Mouse (Mus musculus) myocyte (in vitro differentiated cells): ENCODE results near the gene Clspn. TPM values are rescaled to one million over a fixed set of nuclear protein-coding genes. Genes with fewer than 3 reads are reported as not detected.

Experiments
- H3K27me3 ChIP-seq: one replicate; pipeline ENCODE4 v1.6.1; 2011; ENCODE audit not compliant: control insufficient read depth, insufficient read depth, insufficient read length
- H3K36me3 ChIP-seq: one replicate; pipeline ENCODE4 v1.6.1; 2011; ENCODE audit not compliant: control insufficient read depth, insufficient read depth
- H3K4me2 ChIP-seq: one replicate; pipeline ENCODE4 v1.6.1; 2011; ENCODE audit warnings: low read depth, control low read depth
- H3K4me3 ChIP-seq: one replicate; pipeline ENCODE4 v1.5.1; 2011; ENCODE audit warnings: mild to moderate bottlenecking, control low read depth, moderate library complexity
- H3K79me2 ChIP-seq: one replicate; pipeline ENCODE4 v1.6.1; 2011; ENCODE audit not compliant: control insufficient read depth, insufficient read depth
- H3ac ChIP-seq: one replicate; pipeline ENCODE4 v1.6.1; 2011; ENCODE audit not compliant: control insufficient read depth, insufficient read length
- CEBPB ChIP-seq: IDR thresholded peaks from 2 replicates; pipeline ENCODE4 v1.6.1; 2011; ENCODE audit warnings: mild to moderate bottlenecking, moderate library complexity; ENCODE audit not compliant: poor library complexity, insufficient read depth, severe bottlenecking
- E2F4 ChIP-seq: IDR thresholded peaks from one replicate; pipeline ENCODE4 v1.6.1; 2011; ENCODE audit warnings: mild to moderate bottlenecking, control low read depth, moderate library complexity; ENCODE audit not compliant: insufficient read depth
- MAX ChIP-seq: IDR thresholded peaks from one replicate; pipeline ENCODE4 v1.6.1; 2011; ENCODE audit warnings: low read depth, mild to moderate bottlenecking, control low read depth
- MYOD1 ChIP-seq, 3 experiments: IDR thresholded peaks; one replicate each; pipeline ENCODE4 v1.6.1; 2011; ENCODE audit warnings: control low read depth in 2 of 3, low read depth in 2 of 3, mild to moderate bottlenecking in 2 of 3, moderate library complexity in 1 of 3; ENCODE audit not compliant: insufficient read length in 2 of 3, control insufficient read depth in 1 of 3
- MYOG ChIP-seq, 3 experiments: IDR thresholded peaks; one replicate each; pipeline ENCODE4 v1.6.1; 2011; ENCODE audit warnings: control low read depth in 2 of 3, low read depth in 2 of 3, mild to moderate bottlenecking in 2 of 3; ENCODE audit not compliant: insufficient read length in 2 of 3, control insufficient read depth in 1 of 3, insufficient read depth in 1 of 3
- POLR2A ChIP-seq: IDR thresholded peaks from one replicate; pipeline ENCODE4 v1.6.1; 2011; ENCODE audit warnings: low read depth, mild to moderate bottlenecking, control low read depth, moderate library complexity; ENCODE audit not compliant: insufficient read length
- POLR2AphosphoS2 ChIP-seq: IDR thresholded peaks from one replicate; pipeline ENCODE4 v1.6.1; 2011; ENCODE audit warnings: low read depth, control low read depth; ENCODE audit not compliant: insufficient read length
- REST ChIP-seq: IDR thresholded peaks from one replicate; pipeline ENCODE4 v1.6.1; 2011; ENCODE audit warnings: mild to moderate bottlenecking, control low read depth, moderate library complexity; ENCODE audit not compliant: insufficient read depth, insufficient read length
- SRF ChIP-seq: IDR thresholded peaks from one replicate; pipeline ENCODE4 v1.6.1; 2011; ENCODE audit warnings: low read depth; ENCODE audit not compliant: control insufficient read depth, insufficient read length
- TCF12 ChIP-seq: IDR thresholded peaks from one replicate; pipeline ENCODE4 v1.6.1; 2011; ENCODE audit warnings: mild to moderate bottlenecking, control low read depth; ENCODE audit not compliant: poor library complexity, insufficient read depth, severe bottlenecking
- TCF3 ChIP-seq: IDR thresholded peaks from one replicate; pipeline ENCODE4 v1.6.1; 2011; ENCODE audit warnings: low read depth, control low read depth; ENCODE audit not compliant: insufficient read length
- USF1 ChIP-seq: IDR thresholded peaks from one replicate; pipeline ENCODE4 v1.6.1; 2011; ENCODE audit warnings: low read depth, mild to moderate bottlenecking, control low read depth, moderate library complexity
- polyA plus RNA-seq: library from polyadenylated mRNA; unstranded; fragments of >200 nt; fragmentation: generic; extraction: Trizol; gene quantifications from one replicate; pipeline ENCODE4 v1.2.1, GENCODE M21; 2012; ENCODE audit warnings: missing spikeins

Clspn gene
- polyA plus RNA-seq: 1.7 TPM

DNA sequence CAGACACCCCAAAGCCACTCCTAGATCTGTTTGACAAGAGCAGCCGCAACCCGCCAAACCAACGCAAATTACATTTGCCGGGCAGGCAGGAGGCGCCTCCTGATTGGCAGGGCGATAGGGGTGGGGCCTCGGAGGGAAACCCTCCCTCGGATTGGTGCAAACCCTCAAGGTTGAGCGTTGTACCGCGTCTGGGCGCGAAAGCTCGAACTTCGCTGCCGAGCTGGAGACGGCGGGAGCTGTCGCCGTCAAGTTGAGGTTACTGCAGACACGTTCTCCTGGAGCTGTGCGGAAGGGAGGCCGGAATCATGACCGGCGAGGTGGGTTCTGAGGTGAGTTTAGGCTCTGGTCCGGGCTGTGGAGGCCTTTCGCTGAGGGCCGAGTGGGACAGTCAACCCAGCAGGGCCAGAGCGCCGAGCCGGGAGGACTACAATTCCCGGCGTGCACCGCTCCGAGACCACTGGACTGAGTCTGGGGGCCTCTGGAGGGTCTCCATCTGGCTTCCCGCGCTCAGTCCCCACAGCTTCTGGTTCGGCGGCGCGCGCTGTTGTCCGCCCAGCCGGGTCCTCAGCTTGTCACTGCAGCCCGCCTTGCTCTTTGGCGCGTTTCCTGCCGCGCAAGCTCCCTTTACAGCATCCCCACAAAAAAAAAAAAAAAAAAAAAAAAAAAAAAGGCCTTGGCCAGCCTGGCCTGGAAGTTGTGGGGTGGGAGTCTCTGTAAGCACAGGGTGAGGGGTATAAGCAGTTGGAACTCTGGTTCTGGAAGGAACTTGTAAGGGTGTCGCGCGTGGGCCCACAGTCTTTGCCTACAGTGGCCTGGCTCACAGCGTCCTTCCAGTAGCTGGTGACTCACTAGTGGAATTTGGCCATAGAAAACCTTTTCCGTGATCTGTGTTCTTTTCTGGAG is at the start of gene Clspn:
TSS of gene Clspn (plus strand) at position 127 of the 903 bp plus-strand sequence.
- TF ChIP-seq POLR2AphosphoS2 (peak; percentile 61), SRF (no peak), REST (no peak), MAX (no peak), E2F4 (peak; percentile 92), MYOD1 (IDR thresholded peaks at IDR 0.05; ENCODE audit: control insufficient read depth in 1 of 3, insufficient read length in 2 of 3, low read depth in 2 of 3) (no peak), TCF12 (no peak), TCF3 (no peak), CEBPB (no peak), POLR2A (peak; percentile 76), MYOG (IDR thresholded peaks at IDR 0.05; ENCODE audit: control insufficient read depth in 1 of 3, insufficient read depth in 1 of 3, insufficient read length in 2 of 3, low read depth in 2 of 3) (no peak)
- no peaks in the 10 kb centered on the region for H3K27me3 ChIP-seq
- H3K4me3 ChIP-seq: peak within 1 kb of the TSS; percentile 61
- peak within 1 kb of the TSS; percentile 3 for H3ac ChIP-seq
- H3K36me3 ChIP-seq: no peaks in the 10 kb centered on the region
- H3K4me2 ChIP-seq: peak within 1 kb of the TSS; percentile 77
- H3K79me2 ChIP-seq: peaks cover 7% of the 10 kb centered on the region

DNA sequence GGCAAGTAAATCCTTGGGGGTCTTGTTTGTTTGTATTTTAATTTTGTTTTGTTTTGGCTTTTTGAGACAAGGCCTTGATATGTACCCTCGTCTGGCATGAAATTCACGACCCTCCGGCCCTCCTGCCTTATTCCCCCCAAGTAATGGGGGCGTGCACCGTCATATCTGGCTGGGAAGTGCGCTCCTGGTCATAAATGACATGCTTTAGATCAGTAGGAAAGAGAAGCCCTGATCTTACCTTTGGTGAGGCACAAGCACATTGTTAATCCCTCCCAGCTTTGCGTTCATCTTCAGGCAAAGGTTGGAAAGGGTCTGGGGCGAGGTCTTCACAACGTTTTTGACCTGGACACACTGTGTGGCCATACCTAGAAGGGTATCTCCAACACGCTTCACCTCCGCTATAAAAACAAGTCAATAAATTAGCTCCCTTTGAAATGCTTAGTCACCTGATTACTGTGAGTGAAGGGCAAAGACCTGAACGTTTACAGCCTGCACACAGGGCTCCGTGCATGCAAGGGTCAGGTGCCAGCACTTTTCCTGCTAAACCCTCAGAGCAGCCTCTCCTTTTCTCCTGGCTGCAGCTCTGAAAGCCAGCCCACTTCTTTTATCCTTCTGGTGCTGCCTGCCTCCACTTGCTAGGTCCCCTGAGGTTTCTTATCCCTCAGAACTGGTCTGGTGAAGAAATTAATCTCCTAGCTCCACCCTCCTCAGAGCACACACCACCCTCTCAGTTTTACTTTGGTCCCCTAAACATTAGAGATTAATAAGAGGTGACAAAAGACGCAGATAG is 48.4 kb upstream of the Clspn start:
- Histone ChIP-seq H3K4me3 (no peak overlapping the region), H3K36me3 (no peaks in the 10 kb centered on the region)
- no peak for TF ChIP-seq POLR2AphosphoS2

DNA sequence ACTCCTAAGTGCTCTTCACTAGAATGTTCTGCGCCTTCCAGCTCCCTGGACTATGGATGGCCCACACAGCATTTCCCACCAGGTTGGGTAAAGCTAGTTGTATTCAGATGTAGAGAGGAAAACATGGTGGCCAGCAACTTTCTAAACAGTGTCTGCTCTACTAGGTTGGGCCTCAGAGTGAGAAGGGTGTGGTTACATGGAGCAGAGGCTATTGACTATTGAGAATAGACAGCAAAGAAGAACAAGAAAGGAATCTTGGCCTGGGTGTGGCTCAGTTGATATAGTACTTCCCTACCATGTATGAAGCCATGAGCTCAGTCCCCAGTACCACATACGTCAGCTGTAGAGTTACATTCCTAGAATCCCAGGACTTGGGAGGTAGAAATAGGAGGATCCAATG is 47.7 kb upstream of the Clspn start:
- Histone ChIP-seq H3K79me2 (no peaks in the 10 kb centered on the region), H3K27me3 (peaks cover 39% of the 10 kb centered on the region), H3K4me2 (no peak overlapping the region), H3K36me3 (no peaks in the 10 kb centered on the region), H3K4me3 (no peak overlapping the region), H3ac (no peak overlapping the region)
- TF ChIP-seq SRF: no peak
- TF ChIP-seq MYOG (IDR thresholded peaks at IDR 0.05; ENCODE audit: control insufficient read depth in 1 of 3, insufficient read depth in 1 of 3, insufficient read length in 2 of 3, low read depth in 2 of 3): no peak

More for the DNA sequence above, 48.4 kb upstream of the Clspn start:
- no peaks in the 10 kb centered on the region for H3K79me2 ChIP-seq
- peaks cover 44% of the 10 kb centered on the region for H3K27me3 ChIP-seq
- H3K4me2 ChIP-seq: no peak overlapping the region
- H3ac ChIP-seq: no peak overlapping the region

DNA sequence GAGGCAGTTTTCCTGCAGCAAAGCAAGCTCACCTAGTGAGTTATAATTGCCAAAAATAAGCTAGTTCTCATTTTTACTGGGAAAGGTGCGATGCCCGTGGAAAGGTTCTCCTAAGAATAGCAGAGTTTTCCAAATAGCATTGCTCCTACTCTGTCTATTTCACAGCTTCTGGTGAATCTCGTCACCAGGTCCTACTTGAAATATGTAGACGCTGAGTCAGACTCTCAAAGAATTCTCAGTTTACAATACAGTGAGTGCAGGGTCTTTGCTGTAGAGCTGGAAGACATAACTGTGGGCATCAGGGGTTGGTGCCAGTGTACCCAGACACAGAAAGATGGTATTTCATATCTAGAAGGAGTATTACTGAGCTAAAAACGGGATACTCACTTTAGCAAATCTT is 45.7 kb upstream of the Clspn start:
- TF ChIP-seq CEBPB (no peak), POLR2A (no peak), MYOD1 (IDR thresholded peaks at IDR 0.05; ENCODE audit: control insufficient read depth in 1 of 3, insufficient read length in 2 of 3, low read depth in 2 of 3) (no peak), POLR2AphosphoS2 (no peak), E2F4 (no peak)
- H3K4me3 ChIP-seq: no peak overlapping the region
- no peaks in the 10 kb centered on the region for H3K36me3 ChIP-seq
- no peaks in the 10 kb centered on the region for H3K79me2 ChIP-seq
- no peak overlapping the region for H3K4me2 ChIP-seq
- H3ac ChIP-seq: no peak overlapping the region
- peaks cover 24% of the 10 kb centered on the region for H3K27me3 ChIP-seq

DNA sequence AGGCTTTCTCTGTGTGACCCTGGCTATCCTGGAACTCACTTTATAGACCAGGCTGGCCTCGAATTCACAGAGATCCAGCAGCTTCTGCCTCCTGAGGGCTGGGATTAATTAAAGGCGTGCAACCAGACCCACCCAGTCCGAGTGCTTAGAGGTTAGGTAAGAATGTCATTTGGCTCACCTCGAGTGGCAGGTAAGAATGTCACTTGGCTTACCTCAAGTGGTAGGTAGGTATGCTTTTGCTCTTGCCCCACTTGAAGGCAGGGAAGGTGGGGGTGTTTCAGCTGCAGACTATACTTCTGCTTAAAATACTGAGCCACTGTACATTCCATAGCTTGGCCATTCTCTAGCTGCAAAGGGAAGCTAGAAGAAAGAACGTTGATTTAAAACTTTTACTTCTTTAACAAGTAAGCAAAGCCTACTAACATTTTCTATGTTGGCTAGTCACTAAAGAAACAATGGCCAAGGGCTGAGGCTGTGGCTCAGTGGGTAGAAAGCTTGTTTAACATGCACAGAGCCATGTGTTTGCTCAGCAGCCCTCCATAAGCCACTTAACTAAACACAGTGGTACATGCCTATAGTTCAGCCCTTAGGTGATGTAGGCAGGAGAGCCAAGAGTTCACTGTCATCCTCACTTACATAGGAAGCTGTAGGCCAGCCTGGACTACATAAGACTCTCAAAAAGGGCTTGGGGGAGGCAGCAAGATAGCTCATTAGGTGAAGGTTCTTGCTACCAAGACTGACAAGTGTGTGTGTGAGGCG is 44.2 kb upstream of the Clspn start:
- TF ChIP-seq USF1: no peak
- no peak for TF ChIP-seq REST
- TF ChIP-seq MAX: no peak
- no peak for TF ChIP-seq TCF12
- no peak for TF ChIP-seq POLR2A
- TF ChIP-seq MYOD1 (IDR thresholded peaks at IDR 0.05; ENCODE audit: control insufficient read depth in 1 of 3, insufficient read length in 2 of 3, low read depth in 2 of 3): no peak
- no peak for TF ChIP-seq MYOG (IDR thresholded peaks at IDR 0.05; ENCODE audit: control insufficient read depth in 1 of 3, insufficient read depth in 1 of 3, insufficient read length in 2 of 3, low read depth in 2 of 3)
- no peak for TF ChIP-seq POLR2AphosphoS2
- no peak for TF ChIP-seq CEBPB
- no peak for TF ChIP-seq TCF3
- TF ChIP-seq E2F4: no peak
- no peak for TF ChIP-seq SRF
- Histone ChIP-seq H3K79me2 (no peaks in the 10 kb centered on the region), H3K27me3 (peaks cover 15% of the 10 kb centered on the region), H3K36me3 (no peaks in the 10 kb centered on the region), H3K4me3 (no peak overlapping the region), H3K4me2 (no peak overlapping the region), H3ac (no peak overlapping the region)
